Mouse (Mus musculus) neural tube, embryonic 14.5 days (tissue): ENCODE data around the gene Olfr659. TPM values are rescaled to one million over a fixed set of nuclear protein-coding genes. Genes with fewer than 3 reads are reported as not detected.

ENCODE experiments used
- ATAC-seq: fragments of 200-750 bp; cut with Nextera tagmentation; 2 replicates; pipeline ENCODE4 v1.8.0; 2017; ENCODE audit warnings: low read depth, mild to moderate bottlenecking, moderate TSS enrichment, moderate library complexity
- H3K27ac ChIP-seq: fragments of 300-500 bp; sonication (generic); 2 replicates; pipeline ENCODE4 v1.5.1; 2014; ENCODE audit warnings: low read depth, mild to moderate bottlenecking, control low read depth, low read length, moderate library complexity, mixed read lengths
- H3K27me3 ChIP-seq: fragments of 300-500 bp; sonication (generic); 2 replicates; pipeline ENCODE4 v1.6.1; 2014; ENCODE audit warnings: low read length; ENCODE audit not compliant: control insufficient read depth, insufficient read depth
- H3K36me3 ChIP-seq: fragments of 300-500 bp; sonication (generic); 2 replicates; pipeline ENCODE4 v1.6.1; 2014; ENCODE audit warnings: low read length, mixed read lengths; ENCODE audit not compliant: control insufficient read depth, insufficient read depth
- H3K4me1 ChIP-seq: fragments of 300-500 bp; sonication (generic); 2 replicates; pipeline ENCODE4 v1.6.1; 2014; ENCODE audit warnings: low read length; ENCODE audit not compliant: control insufficient read depth, insufficient read depth
- H3K4me2 ChIP-seq: fragments of 300-500 bp; sonication (generic); 2 replicates; pipeline ENCODE4 v1.6.1; 2014; ENCODE audit warnings: mild to moderate bottlenecking, low read depth, low read length, control low read depth
- H3K4me3 ChIP-seq: fragments of 300-500 bp; sonication (generic); 2 replicates; pipeline ENCODE4 v1.5.1; 2014; ENCODE audit warnings: low read depth, low read length, control low read depth, mixed read lengths
- H3K9ac ChIP-seq: fragments of 300-500 bp; sonication (generic); replicated peaks from 2 replicates; pipeline ENCODE4 v1.6.1; 2014; ENCODE audit warnings: low read depth, mild to moderate bottlenecking, control low read depth, low read length, mixed read lengths
- H3K9me3 ChIP-seq: fragments of 300-500 bp; sonication (generic); 2 replicates; pipeline ENCODE4 v1.6.1; 2016; ENCODE audit warnings: low read length; ENCODE audit not compliant: control insufficient read depth
- WGBS: fragments of 180-500 bp; shearing (Covaris S2); extraction: QIAGEN DNeasy Blood & Tissue Kit; methylation state at CpG from one replicate; pipeline ENCODE4 v1.1.7; 2014; 5-methylcytosine and 5-hydroxymethylcytosine counted together
- polyA plus RNA-seq: library from polyadenylated mRNA; unstranded; fragments of >200 nt; fragmentation: Nextera tagmentation; extraction: Ambion mirVana; gene quantifications from 2 replicates; pipeline ENCODE4 v1.2.1, GENCODE M21; 2014

Gene Olfr659
- not detected in 2 replicates for polyA plus RNA-seq

GRCm38 (mm10) chr7:104666453-104666852 lies at the start of gene Olfr659:
Gene Olfr659 (plus strand): TSS chr7:104666753.
- Histone ChIP-seq H3K4me2 (no peak within 1 kb of the TSS), H3K27me3 (no peaks in the 10 kb centered on the region), H3K9ac (no peak within 1 kb of the TSS), H3K27ac (no peak within 1 kb of the TSS), H3K9me3 (no peaks in the 10 kb centered on the region), H3K4me3 (no peak within 1 kb of the TSS), H3K4me1 (no peaks in the 10 kb centered on the region), H3K36me3 (no peaks in the 10 kb centered on the region)
- WGBS: 94% methylated on average over 3 of the region's 3 CpGs
- no peak for ATAC-seq

- no peak within 1 kb of the TSS for H3K9ac ChIP-seq
- H3K4me2 ChIP-seq: no peak within 1 kb of the TSS
- H3K27me3 ChIP-seq: no peaks in the 10 kb centered on the region
- ATAC-seq: no peak
- no peak within 1 kb of the TSS for H3K27ac ChIP-seq
- H3K4me1 ChIP-seq: no peaks in the 10 kb centered on the region
- no peaks in the 10 kb centered on the region for H3K36me3 ChIP-seq
- H3K9me3 ChIP-seq: no peaks in the 10 kb centered on the region
- no peak within 1 kb of the TSS for H3K4me3 ChIP-seq
Measured at GRCm38 (mm10) chr7:104624494-104624893, 42.1 kb upstream of the Olfr659 start, which contains the start of gene Olfr657. Gene Olfr657 (plus strand): TSS chr7:104624794.

GRCm38 (mm10) chr7:104646841-104647482 lies 19.6 kb upstream of the Olfr659 start, which contains the start of gene Olfr658:
Gene Olfr658 (minus strand): TSS chr7:104647305.
- Histone ChIP-seq H3K36me3 (no peaks in the 10 kb centered on the region), H3K27me3 (no peaks in the 10 kb centered on the region), H3K4me2 (peak within 1 kb of the TSS; percentile 28; the same call in 1 of the 2 replicates), H3K9ac (no peak within 1 kb of the TSS), H3K9me3 (no peaks in the 10 kb centered on the region), H3K4me3 (peak within 1 kb of the TSS; percentile 17; the same call in 1 of the 2 replicates), H3K27ac (no peak within 1 kb of the TSS), H3K4me1 (no peaks in the 10 kb centered on the region)
- 24% methylated on average over 21 of the region's 22 CpGs for WGBS
- peak; percentile 94 for ATAC-seq

- H3K27ac ChIP-seq: no peak within 1 kb of the TSS
- no peak within 1 kb of the TSS for H3K4me2 ChIP-seq
- H3K36me3 ChIP-seq: no peaks in the 10 kb centered on the region
- H3K9me3 ChIP-seq: no peaks in the 10 kb centered on the region
- 94% methylated on average over 2 of the region's 2 CpGs for WGBS
- no peaks in the 10 kb centered on the region for H3K27me3 ChIP-seq
- H3K4me1 ChIP-seq: no peaks in the 10 kb centered on the region
- no peak for ATAC-seq
- no peak within 1 kb of the TSS for H3K9ac ChIP-seq
- H3K4me3 ChIP-seq: no peak within 1 kb of the TSS
Measured at GRCm38 (mm10) chr7:104686201-104686600, 19.6 kb downstream of the Olfr659 start, which contains the start of gene Olfr661. Gene Olfr661 (plus strand): TSS chr7:104686501.

Other genes with a start within 250 kb of the Olfr659 start
- gene Trim30a, start 201.6 kb upstream of the Olfr659 start, polyA plus RNA-seq: 0.15 and 1.1 TPM in 2 replicates
- 0.21 and 0.24 TPM in 2 replicates for gene Trim30d, start 158.9 kb upstream of the Olfr659 start, polyA plus RNA-seq
- 0.16 TPM in 1 of 2 replicates, not detected in the other for gene Olfr651, start 116.6 kb upstream of the Olfr659 start, polyA plus RNA-seq
- gene Olfr652, start 105.9 kb upstream of the Olfr659 start, polyA plus RNA-seq: 0.11 TPM in 1 of 2 replicates, not detected in the other
- not detected in 2 replicates for gene Olfr653, start 89.4 kb upstream of the Olfr659 start, polyA plus RNA-seq
- gene Olfr654, start 79.7 kb upstream of the Olfr659 start, polyA plus RNA-seq: not detected in 2 replicates
- 0.27 TPM in 1 of 2 replicates, not detected in the other for gene Olfr655, start 65.0 kb upstream of the Olfr659 start, polyA plus RNA-seq
- gene Olfr656, start 52.8 kb upstream of the Olfr659 start, polyA plus RNA-seq: not detected in 2 replicates
- not detected in 2 replicates for gene Olfr657, start 42.0 kb upstream of the Olfr659 start, polyA plus RNA-seq
- gene Olfr658, start 19.4 kb upstream of the Olfr659 start, polyA plus RNA-seq: 0.09 and 0.16 TPM in 2 replicates
- gene Olfr661, start 19.7 kb downstream of the Olfr659 start, polyA plus RNA-seq: not detected in 2 replicates
- not detected in 2 replicates for gene Usp17le, start 110.7 kb downstream of the Olfr659 start, polyA plus RNA-seq
- gene Usp17lb, start 175.8 kb downstream of the Olfr659 start, polyA plus RNA-seq: not detected in 2 replicates
- gene Usp17la, start 190.3 kb downstream of the Olfr659 start, polyA plus RNA-seq: not detected in 2 replicates
- not detected in 2 replicates for gene Olfr665, start 211.3 kb downstream of the Olfr659 start, polyA plus RNA-seq
- not detected in 2 replicates for gene Olfr666, start 229.2 kb downstream of the Olfr659 start, polyA plus RNA-seq